Mouse (Mus musculus): ENCODE measurements at regions not wholly inside any gene's neighbourhood (a gene's known extent, or its start where the extent isn't known, plus 50 kb on each side); places are given as distances from the start of the nearest gene placed in this dataset.

DNA sequence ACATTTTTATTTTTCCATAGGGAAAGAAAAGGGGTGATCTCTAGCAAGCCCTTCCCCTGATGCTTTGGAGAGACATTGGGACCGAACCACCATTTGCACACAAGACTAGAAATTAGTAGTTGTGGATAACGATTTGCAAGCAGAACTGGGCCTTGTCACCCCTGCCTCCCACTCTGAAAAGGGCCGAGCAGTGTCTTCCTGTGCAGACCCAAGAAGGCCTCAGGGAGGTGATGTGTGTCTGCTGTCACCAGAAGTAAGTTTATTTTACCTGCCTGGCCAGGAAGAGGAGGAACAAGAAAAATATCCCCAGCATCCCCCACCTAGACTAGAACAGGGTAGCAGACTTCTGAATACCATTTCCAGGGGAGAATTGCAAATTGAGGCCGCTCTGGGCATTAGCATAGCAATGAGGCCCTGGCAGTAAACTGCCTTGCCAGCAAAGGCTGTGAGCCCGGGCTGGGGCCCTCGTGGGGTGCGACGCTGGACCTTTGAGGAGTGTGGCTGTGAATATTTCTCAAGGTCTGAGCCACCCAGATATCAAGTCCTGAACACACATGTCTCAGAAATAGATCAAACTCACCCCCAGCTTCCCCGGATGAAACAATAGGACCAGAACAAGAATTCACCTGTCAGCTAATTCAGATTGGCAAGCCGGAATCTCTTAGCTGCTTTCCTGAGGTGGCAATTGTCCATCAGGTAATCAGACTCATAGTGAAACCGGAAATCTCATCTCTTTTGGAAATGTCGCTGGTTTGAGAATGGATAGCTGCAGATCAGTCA, 470.4 kb downstream of the Vrk1 start:
- no peak for DNase-seq (ENCODE audit: low spot score in 2 of 2)

DNA sequence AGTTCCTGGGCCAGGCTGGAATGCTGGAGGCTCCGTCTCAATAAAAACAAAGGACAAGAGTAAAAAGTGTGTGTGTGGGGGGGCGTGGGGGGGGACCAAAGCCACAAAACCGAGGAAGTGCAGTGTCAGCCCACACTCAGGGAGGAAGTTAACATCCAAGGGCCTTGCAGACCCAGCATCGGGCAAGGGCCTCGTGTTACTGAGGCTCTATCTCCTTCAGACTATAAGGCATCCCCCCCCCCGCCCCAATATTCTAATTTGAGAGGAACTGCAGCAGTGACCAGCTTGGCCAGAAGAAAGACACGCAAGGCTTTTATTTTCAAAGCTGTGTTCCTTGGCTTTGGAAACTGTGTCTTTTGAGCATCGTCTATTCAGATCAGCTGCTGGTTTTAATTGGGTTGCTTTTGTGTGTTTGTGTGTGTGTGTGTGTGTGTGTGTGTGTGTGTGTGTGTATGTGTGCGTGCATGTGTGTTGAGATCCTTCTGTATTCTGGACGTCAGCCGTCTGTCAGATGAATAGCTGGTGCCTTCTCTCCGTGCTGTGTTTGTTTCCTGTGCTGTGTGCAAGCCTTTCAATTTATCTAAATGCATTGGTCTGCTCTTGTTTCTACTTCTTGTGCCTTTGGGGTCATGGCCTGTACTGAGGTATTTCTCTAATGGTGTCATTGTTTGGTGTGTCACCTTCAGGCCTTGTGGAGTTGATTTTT, 491.7 kb downstream of the Vrk1 start:
- DNase-seq (ENCODE audit: low spot score in 2 of 2) = no peak

DNA sequence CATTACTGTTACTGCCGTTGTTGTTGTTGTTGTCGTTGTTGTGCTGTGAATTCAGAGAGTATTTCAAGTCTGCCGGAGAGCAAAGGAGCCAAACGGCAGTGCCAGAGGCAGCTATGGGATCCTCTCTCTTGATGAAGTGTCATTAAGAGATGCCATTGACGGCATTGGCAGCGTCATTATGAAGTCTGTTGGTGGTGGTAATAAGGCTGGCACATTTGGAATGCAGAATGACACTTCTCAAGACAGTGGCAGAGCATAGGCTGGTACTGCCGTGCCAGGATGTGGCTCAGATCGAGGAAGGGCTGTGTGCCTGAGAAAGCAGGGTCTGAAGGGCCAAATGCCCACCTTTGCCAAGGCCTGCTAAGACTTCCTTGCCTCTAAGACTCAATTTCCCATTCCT, 494.3 kb downstream of the Vrk1 start:
- no peak for DNase-seq (ENCODE audit: low spot score in 2 of 2)

DNA sequence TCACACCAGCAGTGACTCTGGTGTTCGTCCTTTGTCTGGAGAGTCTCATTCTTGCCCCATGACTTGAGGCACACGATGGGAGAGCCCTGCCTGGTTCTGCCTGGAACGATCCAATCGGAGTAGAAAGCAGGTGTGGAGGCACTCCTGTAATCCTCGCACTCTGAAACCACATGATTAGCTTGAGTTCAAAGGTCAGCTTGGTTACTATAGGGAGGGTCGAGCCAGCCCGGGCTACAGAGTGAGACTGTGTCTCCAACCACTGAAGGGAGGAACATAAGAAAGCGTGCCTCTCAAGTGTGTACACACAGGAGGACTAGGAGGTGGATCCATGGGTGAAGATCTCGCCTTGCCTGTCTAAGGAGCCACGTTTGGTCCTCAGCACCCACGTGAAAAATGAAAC, 504.0 kb downstream of the Vrk1 start:
- DNase-seq (ENCODE audit: low spot score in 2 of 2) = no peak

DNA sequence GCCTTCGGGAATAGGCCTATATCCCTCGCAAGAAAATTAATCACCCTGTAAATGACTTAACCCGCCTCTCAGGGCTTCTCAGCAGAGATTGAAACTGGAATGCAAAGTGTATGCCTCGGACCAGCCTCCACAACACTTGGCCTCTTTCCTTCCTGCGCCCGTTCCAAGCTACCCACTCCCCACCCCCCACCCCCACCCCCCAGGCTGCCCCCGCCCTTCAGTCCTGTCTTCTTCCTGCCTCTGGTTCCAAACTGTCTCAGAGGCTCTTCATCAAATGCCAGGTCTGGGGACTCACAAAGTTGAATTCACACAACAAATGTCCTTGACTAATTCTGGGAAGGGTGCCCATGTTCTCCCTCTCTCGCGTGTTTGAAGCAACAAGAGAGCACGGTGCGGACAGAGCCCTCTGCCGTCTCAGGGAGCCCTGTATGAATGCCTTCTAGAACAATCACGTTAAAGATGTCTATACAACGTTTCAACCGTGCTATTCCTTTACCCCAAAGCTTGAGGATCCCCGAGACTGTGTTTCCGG, 505.3 kb downstream of the Vrk1 start:
- DNase-seq (ENCODE audit: low spot score in 2 of 2) = no peak

DNA sequence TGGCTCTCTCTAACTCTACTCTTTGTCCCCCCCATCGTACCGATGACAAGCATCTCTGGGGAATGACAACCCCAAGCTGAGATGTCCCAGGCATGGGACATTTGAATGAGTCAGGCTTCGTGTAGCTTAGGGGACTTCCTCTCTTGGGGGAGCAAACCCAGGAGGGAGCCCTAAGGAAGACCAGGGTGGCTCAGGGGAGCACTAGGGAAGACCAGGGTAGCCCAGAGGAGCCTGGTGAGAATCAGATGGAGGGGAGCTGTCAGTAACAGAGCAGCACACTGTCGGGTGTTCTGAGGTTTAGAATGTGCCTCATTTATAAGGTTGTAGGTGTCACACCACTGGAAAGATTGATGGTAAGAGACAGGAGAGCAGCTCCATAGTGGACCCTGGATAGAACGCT, 509.1 kb downstream of the Vrk1 start:
- DNase-seq (ENCODE audit: low spot score in 2 of 2) = no peak

DNA sequence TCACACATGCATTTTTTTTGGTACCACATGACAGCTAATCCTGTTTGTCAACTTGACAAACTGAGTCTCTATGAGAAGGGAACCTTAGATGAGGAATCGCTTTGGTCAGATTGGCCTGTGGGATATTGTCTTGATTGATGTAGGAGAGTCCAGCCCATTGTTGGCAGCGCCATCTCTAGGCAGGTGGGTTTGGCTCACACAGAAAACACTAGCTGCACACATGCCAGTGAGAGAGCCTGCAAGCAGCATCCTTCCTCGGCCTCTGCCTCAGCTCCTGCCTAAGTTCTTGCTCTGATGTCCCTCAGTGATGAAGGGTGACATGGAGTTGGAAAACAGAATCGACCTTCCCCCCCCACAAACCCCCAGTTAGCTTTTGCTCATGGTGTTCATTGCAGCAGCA, 514.4 kb downstream of the Vrk1 start:
- DNase-seq (ENCODE audit: low spot score in 2 of 2) = no peak

DNA sequence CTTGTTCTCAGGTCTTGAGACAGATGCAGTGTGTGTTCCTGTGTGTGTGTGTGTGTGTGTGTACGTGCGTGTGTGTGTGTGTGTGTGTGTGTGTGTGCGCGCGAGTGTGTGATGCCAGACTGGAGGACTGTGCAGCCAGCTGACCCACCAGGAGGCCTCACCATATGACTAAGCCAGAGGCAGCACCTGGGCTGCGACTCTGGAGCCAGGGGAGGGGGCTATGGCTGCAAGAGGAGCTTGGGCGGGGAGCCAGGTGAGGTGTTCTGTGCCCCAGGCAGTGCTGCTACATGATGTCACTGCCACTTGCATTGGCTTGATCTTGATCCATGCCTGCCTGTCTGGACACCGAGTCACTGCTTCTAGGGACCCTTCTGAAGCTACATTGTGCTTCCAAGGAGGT, 517.1 kb downstream of the Vrk1 start:
- DNase-seq (ENCODE audit: low spot score in 2 of 2) = no peak

DNA sequence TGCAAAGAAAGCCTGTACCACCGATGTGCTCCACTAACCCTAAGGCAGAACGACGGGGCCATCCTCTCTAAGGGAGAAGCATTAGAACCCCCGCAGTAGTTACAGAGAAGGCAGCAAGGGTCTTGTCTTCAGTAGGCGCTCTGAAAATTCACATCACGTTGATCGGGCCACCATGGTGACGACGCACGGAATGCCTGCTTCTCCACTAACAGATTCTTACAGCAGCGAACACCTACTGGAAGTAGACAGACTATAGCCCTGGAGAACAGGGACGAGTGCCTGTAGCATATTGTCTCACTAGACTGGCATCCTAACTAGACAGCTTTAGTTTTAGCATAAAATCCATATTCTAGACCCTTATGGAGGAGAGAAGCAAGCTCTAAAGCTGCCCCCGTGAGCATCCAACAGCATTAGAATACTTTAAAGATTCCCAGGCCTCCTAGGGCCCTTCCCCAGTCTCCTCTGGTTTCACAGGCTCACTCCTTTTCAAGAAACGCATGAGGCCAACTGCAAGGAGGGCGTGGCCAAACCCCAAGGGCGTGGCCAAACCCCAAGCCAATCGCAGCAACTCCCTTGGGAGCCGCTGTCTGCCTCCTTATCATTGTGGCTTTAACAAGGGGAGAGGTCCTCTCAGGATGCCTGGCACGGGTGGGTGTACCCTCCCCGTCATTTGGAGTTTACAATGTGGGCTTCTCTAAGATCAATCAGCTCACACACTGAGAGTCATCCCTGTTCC, 517.8 kb downstream of the Vrk1 start:
- no peak for DNase-seq (ENCODE audit: low spot score in 2 of 2)

DNA sequence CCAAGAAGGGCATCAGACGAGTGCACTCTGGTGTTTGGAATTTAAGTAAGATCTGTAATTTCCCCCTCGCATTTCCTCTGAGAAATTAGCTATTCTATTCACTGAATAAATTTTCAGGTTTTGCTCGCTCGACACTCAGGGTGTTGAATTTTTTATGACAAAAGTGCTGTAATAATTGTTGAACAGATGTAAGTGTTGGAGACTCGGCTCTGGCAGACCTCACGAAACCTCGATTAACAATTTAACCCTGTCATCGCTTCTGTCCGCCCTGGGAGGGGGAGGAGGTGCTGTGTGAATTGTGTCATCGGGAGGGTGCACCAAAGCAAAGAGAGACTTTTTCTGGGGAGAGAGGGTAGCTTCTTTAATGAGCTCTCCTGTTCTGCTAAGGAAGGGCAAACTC, 518.5 kb downstream of the Vrk1 start:
- no peak for DNase-seq (ENCODE audit: low spot score in 2 of 2)

DNA sequence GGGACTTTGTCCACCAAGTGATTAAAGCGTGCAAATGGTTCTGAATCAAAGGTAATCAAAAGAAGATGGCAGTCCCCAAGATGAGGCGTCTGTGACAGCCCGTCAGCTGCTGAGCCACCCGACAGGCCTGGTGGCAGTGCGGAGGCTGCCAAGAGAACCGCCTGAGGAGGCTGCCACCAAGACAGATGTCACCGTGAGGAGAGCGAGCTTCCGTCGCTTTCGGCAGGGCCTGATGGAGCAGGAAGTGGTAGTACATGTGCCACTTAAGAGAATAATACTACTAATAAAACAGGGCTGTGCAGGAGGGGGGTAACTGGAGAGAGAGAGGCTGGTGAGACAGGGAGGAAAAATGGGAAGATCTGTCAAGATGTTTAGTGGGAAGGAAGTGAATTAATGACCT, 519.1 kb downstream of the Vrk1 start:
- DNase-seq (ENCODE audit: low spot score in 2 of 2) = no peak

DNA sequence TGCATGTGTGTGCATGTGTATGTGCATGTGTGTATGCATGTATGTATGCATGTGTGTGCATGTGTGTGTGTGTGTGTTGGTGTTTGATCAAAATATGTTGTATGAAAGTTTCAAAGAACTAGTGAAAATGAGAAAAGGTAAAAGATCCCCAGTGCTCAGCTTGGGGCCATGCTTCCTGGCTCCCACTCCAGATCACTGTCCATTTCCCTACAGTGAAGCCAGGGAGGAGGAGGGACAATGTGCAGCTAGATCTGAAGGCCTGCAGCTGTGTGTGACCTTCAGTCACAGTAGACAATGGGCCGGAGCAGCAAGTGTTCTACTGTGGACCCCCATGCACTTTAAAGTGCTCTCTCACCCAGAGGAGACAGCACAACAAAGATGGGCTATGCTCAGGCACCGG, 525.1 kb downstream of the Vrk1 start:
- DNase-seq (ENCODE audit: low spot score in 2 of 2) = no peak

DNA sequence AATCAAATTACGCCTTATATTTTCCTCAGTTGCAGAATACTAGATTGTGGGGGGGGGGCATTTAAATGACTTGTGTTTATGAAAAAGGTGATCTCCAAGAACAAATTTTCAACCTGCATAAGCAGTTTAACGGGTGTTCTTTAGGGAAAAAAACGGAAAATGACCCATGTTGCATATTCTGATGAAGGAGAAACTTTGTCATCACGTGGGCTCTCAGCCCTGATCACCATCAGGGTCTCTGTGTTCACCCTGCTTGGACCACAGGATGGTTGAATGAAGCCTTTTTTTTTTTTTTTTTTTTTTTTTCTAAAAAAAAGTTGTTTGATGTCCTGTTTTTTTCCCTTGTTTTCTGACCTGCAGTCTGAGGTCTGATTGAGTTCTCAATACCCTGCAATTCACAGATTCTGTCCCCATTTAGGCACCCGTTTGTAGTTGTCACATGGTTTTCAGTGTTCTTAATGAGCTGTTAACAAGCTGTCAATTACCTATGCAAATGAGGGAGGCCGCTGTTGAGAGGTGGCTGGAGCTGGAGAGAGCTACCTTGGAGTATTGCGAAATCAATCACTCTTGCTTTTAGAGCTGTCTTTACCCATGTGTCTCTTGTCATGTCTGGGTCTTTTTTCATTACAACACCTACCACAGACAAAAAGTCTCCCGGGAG, 525.7 kb downstream of the Vrk1 start:
- no peak for DNase-seq (ENCODE audit: low spot score in 2 of 2)

DNA sequence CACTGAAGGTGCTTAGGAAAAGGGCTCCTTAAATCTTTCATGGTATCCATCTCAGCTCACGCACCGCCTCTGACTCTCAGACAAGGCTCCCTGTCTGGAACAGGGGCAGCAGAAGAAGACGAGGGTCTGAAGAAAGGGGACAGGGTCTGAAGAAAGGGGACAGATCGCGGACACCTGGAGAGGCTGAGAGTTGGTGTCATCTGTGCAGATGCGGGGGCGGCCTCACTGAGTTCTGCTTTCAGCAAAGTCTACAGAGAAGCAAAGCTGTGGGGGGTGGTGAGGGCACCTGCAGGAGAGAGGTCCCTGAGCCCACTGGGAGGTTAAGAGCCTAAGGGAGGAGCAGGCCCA, 526.2 kb downstream of the Vrk1 start:
- no peak for DNase-seq (ENCODE audit: low spot score in 2 of 2)

DNA sequence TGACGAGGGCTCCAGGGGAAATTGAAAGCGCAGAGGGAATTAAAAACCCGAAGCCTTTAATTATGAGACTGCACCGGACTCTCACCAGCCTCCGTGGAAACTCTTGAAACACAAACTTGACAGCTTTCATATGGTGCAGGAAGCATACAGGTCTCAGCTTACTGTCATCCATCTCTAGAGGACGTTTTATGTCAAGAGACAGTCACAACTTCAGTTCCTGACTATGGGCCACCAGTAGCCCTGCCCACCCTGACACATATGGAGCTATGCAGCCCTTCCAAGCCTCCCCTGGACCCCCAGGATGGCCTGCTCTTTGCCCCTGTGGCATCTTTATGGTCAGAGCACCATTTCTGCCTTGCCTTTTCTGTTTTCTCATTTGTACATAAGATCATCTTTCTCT, 530.0 kb downstream of the Vrk1 start:
- DNase-seq (ENCODE audit: low spot score in 2 of 2) = no peak

DNA sequence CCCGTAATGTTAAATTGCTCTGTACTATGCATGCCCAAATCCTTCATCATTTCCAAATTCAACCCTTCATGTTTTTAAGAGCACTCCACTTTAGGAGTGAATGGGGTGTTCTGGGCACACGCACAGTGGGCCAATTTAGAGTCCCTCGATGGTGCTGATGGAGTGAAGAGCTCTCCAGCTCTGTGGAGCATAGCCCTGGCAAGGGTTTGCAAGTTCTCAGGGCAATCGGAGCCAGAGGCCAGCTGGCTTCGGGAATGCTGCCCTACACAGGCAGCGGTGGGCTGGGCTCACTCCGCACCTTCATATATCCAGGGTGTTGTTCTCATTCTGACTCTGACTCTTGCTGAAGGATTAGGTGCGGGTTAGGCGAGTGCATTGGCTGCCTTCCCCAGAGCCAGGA, 549.5 kb downstream of the Vrk1 start:
- no peak for DNase-seq (ENCODE audit: low spot score in 2 of 2)

DNA sequence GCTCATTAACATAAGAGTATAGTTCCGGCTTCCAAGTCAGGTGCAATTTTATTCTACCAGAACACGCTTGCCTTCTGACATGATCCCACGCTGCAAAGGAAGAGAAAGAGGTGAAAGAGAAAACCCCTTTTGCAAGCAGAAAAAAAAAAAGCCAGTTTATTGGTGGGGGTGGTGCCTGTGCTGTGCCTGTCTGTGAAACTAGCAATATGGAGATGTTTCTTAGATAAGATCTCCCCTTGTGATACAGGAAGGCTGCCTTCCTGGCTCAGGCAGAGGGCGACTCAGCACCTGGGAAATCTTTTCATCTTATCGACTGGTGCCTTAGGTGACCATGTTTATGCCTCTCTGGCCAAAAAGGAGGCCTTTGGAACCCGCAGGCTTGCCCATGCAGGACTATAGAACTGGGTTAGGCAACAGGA, 555.2 kb downstream of the Vrk1 start:
- DNase-seq (ENCODE audit: low spot score in 2 of 2) = peak; percentile 4 to 35

DNA sequence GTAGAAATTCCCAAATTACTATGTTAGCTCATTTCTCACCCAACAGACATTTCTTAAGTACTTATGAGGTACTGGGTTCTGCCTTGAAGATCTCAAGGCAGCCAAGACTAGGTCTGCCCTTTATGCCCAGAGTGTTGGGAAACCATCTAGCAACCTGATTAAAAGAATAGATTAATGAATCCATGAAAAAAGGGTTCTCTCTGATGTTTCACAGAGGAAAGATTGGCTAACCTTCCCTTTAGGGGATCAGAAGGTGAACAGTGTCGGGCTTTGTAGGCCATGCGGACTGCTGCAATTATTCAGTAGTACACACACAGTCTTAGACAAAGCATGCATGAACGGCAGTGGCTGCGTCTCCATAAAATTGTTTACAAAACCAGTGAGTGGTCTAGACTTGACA, 556.3 kb downstream of the Vrk1 start:
- no peak for DNase-seq (ENCODE audit: low spot score in 2 of 2)

DNA sequence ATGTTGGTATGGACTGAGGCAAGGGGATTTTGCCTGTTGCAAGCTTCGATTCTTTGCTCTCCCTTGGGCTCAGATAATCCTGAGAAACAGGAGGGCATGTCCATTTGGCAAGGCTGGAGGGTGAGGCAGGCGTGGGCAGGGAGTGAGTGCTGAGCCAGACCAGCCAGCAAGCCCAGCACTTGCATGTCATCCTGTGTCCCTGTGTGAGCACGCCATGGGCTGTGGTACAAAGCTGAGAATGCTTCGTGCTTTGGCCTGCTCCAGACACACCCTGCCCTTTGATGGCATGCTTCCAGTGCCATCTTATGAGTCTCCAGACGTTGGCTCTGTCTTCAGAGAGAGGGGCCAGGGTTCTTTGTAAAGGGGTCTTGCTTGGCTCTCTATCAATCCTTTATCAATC, 557.1 kb downstream of the Vrk1 start:
- no peak for DNase-seq (ENCODE audit: low spot score in 2 of 2)

DNA sequence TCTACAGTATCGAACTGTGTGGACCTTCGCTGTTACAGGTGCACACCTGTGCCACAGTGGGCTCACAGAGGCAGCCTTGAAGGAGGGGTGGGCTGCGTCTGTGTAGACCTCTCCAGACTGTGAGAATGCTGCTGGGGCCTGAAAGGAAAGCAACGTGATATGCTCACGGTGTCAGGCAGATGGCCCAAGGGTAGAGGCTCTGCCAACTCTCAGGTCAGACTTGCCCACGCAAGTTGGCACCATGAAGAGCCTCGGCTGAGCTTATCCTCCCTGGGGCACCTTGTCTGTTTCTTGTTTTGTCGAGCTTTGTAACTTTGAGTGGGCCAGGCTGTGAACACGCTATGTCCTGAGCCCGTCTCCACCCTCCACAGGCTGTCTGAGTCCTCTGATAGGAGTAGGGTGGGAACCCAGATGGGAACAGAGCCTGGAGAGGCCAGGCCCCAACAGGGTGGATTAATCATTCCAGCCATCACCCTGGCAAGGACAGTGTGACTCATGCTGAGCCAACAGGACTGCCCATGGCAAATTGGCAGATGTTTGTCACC, 558.6 kb downstream of the Vrk1 start:
- DNase-seq (ENCODE audit: low spot score in 2 of 2) = no peak

DNA sequence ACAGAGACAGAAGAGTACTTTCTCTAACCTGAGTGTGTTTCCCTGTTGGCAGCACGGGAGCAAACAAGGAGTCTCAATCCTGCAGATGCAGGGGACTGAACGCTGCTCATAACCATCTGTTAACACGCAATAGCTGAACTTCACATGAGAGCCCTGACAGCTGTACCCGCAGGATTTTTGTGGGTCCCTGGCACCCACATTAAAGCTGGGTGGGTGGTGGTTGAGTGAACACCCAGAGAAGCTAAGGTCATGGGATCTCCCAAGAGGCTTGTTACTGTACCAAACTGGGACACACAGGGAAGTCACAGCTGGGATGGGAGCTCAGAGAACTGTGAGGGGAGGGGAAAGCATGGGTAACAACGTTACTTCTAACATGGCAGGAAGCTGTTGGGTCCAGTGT, 562.9 kb downstream of the Vrk1 start:
- no peak for DNase-seq (ENCODE audit: low spot score in 2 of 2)

DNA sequence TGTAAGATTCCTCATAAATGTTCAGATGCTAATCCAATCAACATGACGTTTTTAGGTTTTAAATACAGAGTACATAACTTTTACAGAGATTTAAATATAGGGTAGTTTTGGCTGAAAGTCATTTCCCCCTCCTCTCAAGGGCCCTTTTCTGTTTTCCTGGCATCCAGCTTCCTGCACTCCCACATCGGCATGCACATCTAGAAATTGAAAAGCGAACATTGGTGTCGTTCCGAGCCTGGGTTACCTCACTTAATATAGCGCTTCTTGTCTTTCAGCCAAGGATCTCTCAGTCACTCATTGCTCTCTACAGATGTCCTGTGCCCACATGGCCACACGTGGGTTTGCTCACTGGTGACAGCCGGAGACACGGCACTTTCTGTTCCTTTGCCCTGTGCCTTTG, 572.7 kb downstream of the Vrk1 start:
- DNase-seq (ENCODE audit: low spot score in 2 of 2) = no peak

All from urinary bladder, postnatal 36 days (tissue).